Mouse (Mus musculus): ENCODE data around the gene Thop1. TPM values are rescaled to one million over a fixed set of nuclear protein-coding genes. Genes with fewer than 3 reads are reported as not detected.

The Thop1 gene
- 44.2 and 45.0 TPM in 2 replicates for polyA plus RNA-seq (2015; fragmentation: Nextera tagmentation; extraction: Ambion mirVana)

GRCm38 (mm10) chr10:81069836-81070235, at the start of gene Thop1:
Thop1 (plus strand) TSS chr10:81070035.
- Histone ChIP-seq H3K9me3 (ENCODE audit: control insufficient read depth, low read length) (no peaks in the 10 kb centered on the region), H3K4me3 (ENCODE audit: low read length) (peak within 1 kb of the TSS; percentile 55), H3K4me1 (replicated peaks; ENCODE audit: control insufficient read depth, insufficient read depth, low read length) (peaks cover 11% of the 10 kb centered on the region), H3K4me2 (ENCODE audit: low read depth, low read length) (peak within 1 kb of the TSS; percentile 63), H3K36me3 (ENCODE audit: control insufficient read depth, insufficient read depth, low read length) (0 out of 2 replicates have a peak, but pooled peaks cover 2% of the 10 kb centered on the region), H3K9ac (ENCODE audit: low read length) (peak within 1 kb of the TSS; percentile 66), H3K27ac (ENCODE audit: low read length) (no peak within 1 kb of the TSS), H3K27me3 (ENCODE audit: control insufficient read depth, insufficient read depth, low read depth, low read length) (no peaks in the 10 kb centered on the region)
- ATAC-seq (ENCODE audit: low read depth) = peak; percentile 98
- WGBS = under 1% methylated on average over 35 of the region's 35 CpGs

DNA sequence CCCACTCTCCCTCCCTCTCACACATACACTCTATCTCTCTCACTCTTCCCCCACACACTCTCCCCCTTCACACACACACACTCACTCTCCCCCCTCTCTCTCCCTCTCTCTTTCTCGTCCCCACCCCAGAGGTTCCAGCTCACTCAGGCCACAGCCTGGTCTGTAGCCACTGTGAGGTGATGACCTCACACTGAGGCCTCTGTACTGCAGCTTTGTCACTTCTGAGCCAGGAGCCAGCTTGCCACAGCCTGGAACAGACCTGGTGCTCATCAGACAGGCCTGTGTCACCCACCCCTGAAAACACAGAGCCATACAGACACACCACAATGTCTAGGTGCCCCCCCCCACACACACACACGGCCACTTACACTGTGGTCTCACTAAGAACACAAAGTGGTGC, 49.6 kb upstream of the Thop1 start:
- peaks cover 23% of the 10 kb centered on the region for H3K27me3 ChIP-seq (ENCODE audit: control insufficient read depth, insufficient read depth, low read depth, low read length)
- H3K4me2 ChIP-seq (ENCODE audit: low read depth, low read length) = no peak overlapping the region
- H3K9me3 ChIP-seq (ENCODE audit: control insufficient read depth, low read length) = no peaks in the 10 kb centered on the region
- no peak overlapping the region for H3K27ac ChIP-seq (ENCODE audit: low read length)
- H3K4me1 ChIP-seq (replicated peaks; ENCODE audit: control insufficient read depth, insufficient read depth, low read length) = 0 out of 2 replicates have a peak, but pooled peaks cover 1% of the 10 kb centered on the region
- ATAC-seq (ENCODE audit: low read depth) = no peak
- no peaks in the 10 kb centered on the region for H3K36me3 ChIP-seq (ENCODE audit: control insufficient read depth, insufficient read depth, low read length)
- 41% methylated on average over 2 of the region's 2 CpGs for WGBS
- no peak overlapping the region for H3K4me3 ChIP-seq (ENCODE audit: low read length)
- H3K9ac ChIP-seq (ENCODE audit: low read length) = no peak overlapping the region

DNA sequence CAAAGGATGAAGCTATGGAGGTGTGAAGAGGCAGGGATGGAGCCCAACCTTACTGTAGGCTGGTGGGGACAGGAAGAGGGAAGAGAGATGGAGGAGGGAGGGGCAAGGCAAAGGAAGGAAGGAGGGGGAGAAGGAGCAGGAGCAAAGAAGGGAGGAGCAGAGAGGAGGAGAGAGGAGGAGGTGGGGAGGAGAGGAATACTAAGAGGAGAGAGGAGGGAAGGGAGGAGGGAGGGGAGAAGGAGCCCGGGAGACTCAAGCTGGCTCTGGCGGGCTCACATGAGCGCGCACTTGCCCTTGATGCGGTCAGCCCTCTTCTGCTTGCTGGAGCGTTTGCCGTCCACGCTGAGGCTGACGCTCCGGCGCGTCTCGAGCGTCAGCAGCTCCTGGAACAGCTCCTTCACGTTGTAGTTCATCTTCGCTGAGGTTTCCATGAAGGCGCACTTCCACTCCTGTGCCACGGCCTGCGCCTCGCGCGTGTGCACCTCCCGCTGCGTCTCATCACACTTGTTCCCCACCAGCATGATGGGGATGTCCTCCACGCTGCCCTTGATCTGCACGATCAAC, 48.2 kb upstream of the Thop1 start:
- H3K27ac ChIP-seq (ENCODE audit: low read length) = no peak overlapping the region

GRCm38 (mm10) chr10:81022744-81023143, 47.1 kb upstream of the Thop1 start:
- 56% methylated on average over 8 of the region's 8 CpGs for whole genome bisulfite sequencing
- H3K27me3 ChIP-seq (ENCODE audit: control insufficient read depth, insufficient read depth, low read depth, low read length) = peaks cover 30% of the 10 kb centered on the region

More for the DNA sequence above, 48.2 kb upstream of the Thop1 start:
- Histone ChIP-seq H3K4me2 (ENCODE audit: low read depth, low read length) (no peak overlapping the region), H3K4me3 (ENCODE audit: low read length) (no peak overlapping the region), H3K27me3 (ENCODE audit: control insufficient read depth, insufficient read depth, low read depth, low read length) (peaks cover 30% of the 10 kb centered on the region), H3K9ac (ENCODE audit: low read length) (no peak overlapping the region), H3K4me1 (replicated peaks; ENCODE audit: control insufficient read depth, insufficient read depth, low read length) (no peaks in the 10 kb centered on the region), H3K9me3 (ENCODE audit: control insufficient read depth, low read length) (no peaks in the 10 kb centered on the region), H3K36me3 (ENCODE audit: control insufficient read depth, insufficient read depth, low read length) (no peaks in the 10 kb centered on the region)
- no peak for ATAC-seq (ENCODE audit: low read depth)
- WGBS = 12% methylated on average over 26 of the region's 26 CpGs

GRCm38 (mm10) chr10:81024346-81024937, 45.4 kb upstream of the Thop1 start:
- Histone ChIP-seq H3K27me3 (ENCODE audit: control insufficient read depth, insufficient read depth, low read depth, low read length) (peaks cover 30% of the 10 kb centered on the region), H3K4me3 (ENCODE audit: low read length) (no peak overlapping the region), H3K27ac (ENCODE audit: low read length) (no peak overlapping the region), H3K9me3 (ENCODE audit: control insufficient read depth, low read length) (no peaks in the 10 kb centered on the region), H3K9ac (ENCODE audit: low read length) (no peak overlapping the region), H3K4me2 (ENCODE audit: low read depth, low read length) (no peak overlapping the region), H3K4me1 (replicated peaks; ENCODE audit: control insufficient read depth, insufficient read depth, low read length) (no peaks in the 10 kb centered on the region), H3K36me3 (ENCODE audit: control insufficient read depth, insufficient read depth, low read length) (no peaks in the 10 kb centered on the region)
- WGBS = 71% methylated on average over 5 of the region's 5 CpGs
- ATAC-seq (ENCODE audit: low read depth) = no peak

More at GRCm38 (mm10) chr10:81022744-81023143, 47.1 kb upstream of the Thop1 start:
- Histone ChIP-seq H3K9me3 (ENCODE audit: control insufficient read depth, low read length) (no peaks in the 10 kb centered on the region), H3K36me3 (ENCODE audit: control insufficient read depth, insufficient read depth, low read length) (no peaks in the 10 kb centered on the region), H3K9ac (ENCODE audit: low read length) (no peak overlapping the region), H3K4me2 (ENCODE audit: low read depth, low read length) (no peak overlapping the region), H3K4me3 (ENCODE audit: low read length) (no peak overlapping the region), H3K27ac (ENCODE audit: low read length) (no peak overlapping the region), H3K4me1 (replicated peaks; ENCODE audit: control insufficient read depth, insufficient read depth, low read length) (no peaks in the 10 kb centered on the region)
- no peak for ATAC-seq (ENCODE audit: low read depth)

GRCm38 (mm10) chr10:81025047-81025621, 44.7 kb upstream of the Thop1 start:
- H3K36me3 ChIP-seq (ENCODE audit: control insufficient read depth, insufficient read depth, low read length) = no peaks in the 10 kb centered on the region; the same call in 1 of the 2 replicates
- H3K9me3 ChIP-seq (ENCODE audit: control insufficient read depth, low read length) = no peaks in the 10 kb centered on the region
- peak overlapping the region; percentile 25 for H3K4me3 ChIP-seq (ENCODE audit: low read length)
- H3K4me2 ChIP-seq (ENCODE audit: low read depth, low read length) = peak overlapping the region; percentile 42
- WGBS = under 1% methylated on average over 32 of the region's 43 CpGs
- no peak overlapping the region for H3K9ac ChIP-seq (ENCODE audit: low read length)
- no peak overlapping the region for H3K27ac ChIP-seq (ENCODE audit: low read length)
- H3K4me1 ChIP-seq (replicated peaks; ENCODE audit: control insufficient read depth, insufficient read depth, low read length) = no peaks in the 10 kb centered on the region
- peaks cover 30% of the 10 kb centered on the region for H3K27me3 ChIP-seq (ENCODE audit: control insufficient read depth, insufficient read depth, low read depth, low read length)
- ATAC-seq (ENCODE audit: low read depth) = peak; percentile 55; the same call in 1 of the 2 replicates

DNA sequence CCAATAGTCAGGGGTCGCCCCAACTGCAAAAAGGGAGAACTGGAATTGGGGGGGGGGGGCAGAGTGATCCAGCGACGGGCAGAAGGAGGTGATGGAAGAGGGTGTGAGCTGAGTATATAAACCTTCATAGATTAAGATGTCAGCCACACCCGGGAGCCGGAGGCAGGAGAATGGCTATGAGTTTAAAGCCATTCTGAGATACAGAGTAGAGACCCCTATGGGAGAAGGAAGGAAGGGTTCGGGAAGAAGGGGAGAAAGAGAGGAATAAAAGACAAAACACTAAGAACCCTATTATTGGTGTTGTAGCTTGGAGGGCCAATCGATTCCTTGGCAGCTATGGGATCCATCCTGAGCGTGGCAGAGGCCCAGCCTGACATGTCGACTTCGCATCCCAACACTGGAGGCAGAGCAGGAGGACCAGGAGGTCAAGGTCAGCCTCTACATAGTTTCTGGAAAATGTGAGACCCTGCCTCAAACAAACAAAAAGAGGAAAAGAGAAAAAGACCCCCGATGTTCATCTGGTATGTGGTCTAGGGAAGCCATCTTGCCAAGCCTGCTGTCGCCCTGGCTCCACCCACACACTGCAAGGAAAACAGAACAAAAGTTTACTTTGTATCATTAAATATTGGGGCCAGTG, 44.1 kb upstream of the Thop1 start, which contains the start of gene Diras1:
Gene Diras1, minus strand, starts transcription at position 24 of the 637 bp plus-strand sequence.
- no peak within 1 kb of the TSS for H3K27ac ChIP-seq (ENCODE audit: low read length)
- ATAC-seq (ENCODE audit: low read depth) = no peak
- H3K36me3 ChIP-seq (ENCODE audit: control insufficient read depth, insufficient read depth, low read length) = peaks cover 6% of the 10 kb centered on the region
- H3K4me2 ChIP-seq (ENCODE audit: low read depth, low read length) = peak within 1 kb of the TSS; percentile 42
- H3K9ac ChIP-seq (ENCODE audit: low read length) = no peak within 1 kb of the TSS
- H3K4me1 ChIP-seq (replicated peaks; ENCODE audit: control insufficient read depth, insufficient read depth, low read length) = no peaks in the 10 kb centered on the region
- peaks cover 30% of the 10 kb centered on the region for H3K27me3 ChIP-seq (ENCODE audit: control insufficient read depth, insufficient read depth, low read depth, low read length)
- peak within 1 kb of the TSS; percentile 25 for H3K4me3 ChIP-seq (ENCODE audit: low read length)
- WGBS = 43% methylated on average over 12 of the region's 12 CpGs
- no peaks in the 10 kb centered on the region for H3K9me3 ChIP-seq (ENCODE audit: control insufficient read depth, low read length)

DNA sequence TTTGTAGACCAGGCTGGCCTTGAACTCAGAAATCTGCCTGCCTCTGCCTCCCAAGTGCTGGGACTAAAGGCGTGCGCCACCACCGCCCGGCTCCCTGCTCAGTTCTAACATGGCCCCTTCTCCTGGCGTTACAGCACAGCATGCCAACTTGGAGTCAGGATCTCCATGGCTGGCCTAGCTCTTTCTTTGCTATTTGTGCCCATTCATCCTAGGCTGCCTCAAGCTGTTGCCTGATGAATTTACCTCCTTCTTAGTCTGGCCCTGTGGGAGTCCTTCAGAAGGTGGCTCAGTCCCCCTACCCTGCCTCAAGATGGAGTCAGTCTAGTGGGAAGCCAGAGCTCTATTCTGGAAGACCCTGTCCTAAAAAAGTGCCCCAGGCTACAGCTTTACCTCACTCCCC, 43.0 kb upstream of the Thop1 start:
- no peak overlapping the region for H3K4me2 ChIP-seq (ENCODE audit: low read depth, low read length)
- no peak overlapping the region for H3K27ac ChIP-seq (ENCODE audit: low read length)
- H3K9me3 ChIP-seq (ENCODE audit: control insufficient read depth, low read length) = no peaks in the 10 kb centered on the region
- H3K27me3 ChIP-seq (ENCODE audit: control insufficient read depth, insufficient read depth, low read depth, low read length) = peaks cover 29% of the 10 kb centered on the region
- WGBS = 90% methylated on average over 5 of the region's 5 CpGs
- H3K9ac ChIP-seq (ENCODE audit: low read length) = no peak overlapping the region
- no peaks in the 10 kb centered on the region for H3K4me1 ChIP-seq (replicated peaks; ENCODE audit: control insufficient read depth, insufficient read depth, low read length)
- peaks cover 14% of the 10 kb centered on the region for H3K36me3 ChIP-seq (ENCODE audit: control insufficient read depth, insufficient read depth, low read length)
- H3K4me3 ChIP-seq (ENCODE audit: low read length) = no peak overlapping the region
- ATAC-seq (ENCODE audit: low read depth) = no peak

DNA sequence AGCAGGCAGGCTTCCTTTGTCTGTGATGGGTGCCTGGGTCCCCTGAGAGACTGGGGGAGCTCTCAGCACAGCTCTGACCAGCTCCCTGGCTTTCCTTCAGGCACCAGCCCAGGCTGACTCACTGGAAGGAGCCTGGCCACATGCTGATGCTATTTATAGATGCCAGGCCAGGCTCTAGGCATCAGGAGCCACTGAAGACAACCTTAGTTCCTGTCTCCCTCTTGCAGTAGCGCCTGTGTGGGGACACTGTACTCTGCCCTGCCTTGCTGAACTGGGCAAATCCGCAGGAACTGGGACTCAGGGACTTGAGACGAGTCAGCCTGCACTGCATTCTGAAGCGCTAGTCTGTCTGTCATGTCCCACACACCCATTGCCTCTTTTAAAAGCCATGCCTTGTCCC, 42.5 kb upstream of the Thop1 start:
- Histone ChIP-seq H3K27ac (ENCODE audit: low read length) (no peak overlapping the region), H3K9me3 (ENCODE audit: control insufficient read depth, low read length) (no peaks in the 10 kb centered on the region), H3K4me2 (ENCODE audit: low read depth, low read length) (no peak overlapping the region), H3K4me1 (replicated peaks; ENCODE audit: control insufficient read depth, insufficient read depth, low read length) (no peaks in the 10 kb centered on the region), H3K4me3 (ENCODE audit: low read length) (no peak overlapping the region), H3K27me3 (ENCODE audit: control insufficient read depth, insufficient read depth, low read depth, low read length) (peaks cover 24% of the 10 kb centered on the region), H3K9ac (ENCODE audit: low read length) (no peak overlapping the region), H3K36me3 (ENCODE audit: control insufficient read depth, insufficient read depth, low read length) (peaks cover 16% of the 10 kb centered on the region)
- 62% methylated on average over 4 of the region's 4 CpGs for WGBS
- ATAC-seq (ENCODE audit: low read depth) = no peak

Measured in lung, embryonic 16.5 days (tissue).